Mouse (Mus musculus) midbrain, postnatal 0 days (tissue): ENCODE data around the gene Utp11. TPM values are rescaled to one million over a fixed set of nuclear protein-coding genes. Genes with fewer than 3 reads are reported as not detected.

Experiments
- ATAC-seq: fragments of 200-750 bp; cut with Nextera tagmentation; 2 replicates; pipeline ENCODE4 v1.8.0; 2017; ENCODE audit warnings: moderate number of reproducible peaks, mild to moderate bottlenecking, moderate TSS enrichment, moderate library complexity; ENCODE audit not compliant: low FRiP score
- DNase-seq: peaks from one replicate; pipeline ENCODE4 v3.0.0-alpha.2; 2015; ENCODE audit warnings: low spot score
- H3K27ac ChIP-seq: fragments of 300-500 bp; sonication (generic); 2 replicates; pipeline ENCODE4 v1.5.1; 2014; ENCODE audit warnings: low read depth, mild to moderate bottlenecking, low read length, mixed read lengths
- H3K27me3 ChIP-seq: fragments of 300-500 bp; sonication (generic); 2 replicates; pipeline ENCODE4 v1.6.1; 2014; ENCODE audit warnings: low read length, control low read depth, mixed read lengths; ENCODE audit not compliant: insufficient read depth
- H3K36me3 ChIP-seq: fragments of 300-500 bp; sonication (generic); 2 replicates; pipeline ENCODE4 v1.6.1; 2014; ENCODE audit warnings: low read length, control low read depth, mixed read lengths; ENCODE audit not compliant: insufficient read depth
- H3K4me1 ChIP-seq: fragments of 300-500 bp; sonication (generic); 2 replicates; pipeline ENCODE4 v1.6.1; 2014; ENCODE audit warnings: mild to moderate bottlenecking, control low read depth, antibody characterized with exemption, low read length, mixed read lengths; ENCODE audit not compliant: insufficient read depth
- H3K4me2 ChIP-seq: fragments of 300-500 bp; sonication (generic); 2 replicates; pipeline ENCODE4 v1.6.1; 2014; ENCODE audit warnings: low read depth, mild to moderate bottlenecking, low read length, mixed read lengths; ENCODE audit not compliant: poor library complexity, severe bottlenecking
- H3K4me3 ChIP-seq: fragments of 300-500 bp; sonication (generic); 2 replicates; pipeline ENCODE4 v1.5.1; 2014; ENCODE audit warnings: low read depth, mild to moderate bottlenecking, low read length, moderate library complexity
- H3K9ac ChIP-seq: fragments of 300-500 bp; sonication (generic); replicated peaks from 2 replicates; pipeline ENCODE4 v1.6.1; 2014; ENCODE audit warnings: mild to moderate bottlenecking, low read length, moderate library complexity, mixed read lengths; ENCODE audit not compliant: poor library complexity, severe bottlenecking
- H3K9me3 ChIP-seq: fragments of 300-500 bp; sonication (generic); 2 replicates; pipeline ENCODE4 v1.6.1; 2016; ENCODE audit warnings: low read length, control low read depth
- CTCF ChIP-seq: IDR thresholded peaks from 2 replicates; pipeline ENCODE4 v1.5.1; 2016; ENCODE audit warnings: antibody characterized with exemption, mild to moderate bottlenecking
- WGBS: fragments of 180-500 bp; shearing (Covaris S2); extraction: QIAGEN DNeasy Blood & Tissue Kit; methylation state at CpG from one replicate; pipeline ENCODE4 v1.1.7; 2014; 5-methylcytosine and 5-hydroxymethylcytosine counted together
- polyA plus RNA-seq: library from polyadenylated mRNA; unstranded; fragments of >200 nt; fragmentation: Nextera tagmentation; extraction: Ambion mirVana; gene quantifications from 2 replicates; pipeline ENCODE4 v1.2.1, GENCODE M21; 2015
- total RNA-seq: library from RNA; depleted of rRNA; stranded (reverse); fragments of >200 nt; gene quantifications from 2 replicates; pipeline ENCODE4 v1.2.3, GENCODE M21; 2014

Utp11 gene
- total and polyA plus RNA-seq, 2 experiments from 2014 or later: 10.3 to 31.7 TPM

GRCm38 (mm10) chr4:124692416-124692861, 961 bp downstream of the Utp11 start:
- peak overlapping the region; percentile 90 for H3K9ac ChIP-seq
- ATAC-seq (no peak), DNase-seq (no peak)
- 69% methylated on average over 3 of the region's 3 CpGs for WGBS
- peaks cover 4% of the 10 kb centered on the region; the same call in 1 of the 2 replicates for H3K27me3 ChIP-seq
- peaks cover 5% of the 10 kb centered on the region; the same call in 1 of the 2 replicates for H3K4me1 ChIP-seq
- no peaks in the 10 kb centered on the region for H3K9me3 ChIP-seq
- H3K4me2 ChIP-seq: peak overlapping the region; percentile 73
- H3K36me3 ChIP-seq: 0 out of 2 replicates have a peak, but pooled peaks cover 4% of the 10 kb centered on the region
- H3K27ac ChIP-seq: 0 out of 2 replicates have a peak overlapping the region, but pooled peaks have one; percentile 63
- no peak for TF ChIP-seq CTCF
- peak overlapping the region; percentile 89 for H3K4me3 ChIP-seq

GRCm38 (mm10) chr4:124691455-124691854, 1.9 kb downstream of the Utp11 start:
- H3K36me3 ChIP-seq: 0 out of 2 replicates have a peak, but pooled peaks cover 4% of the 10 kb centered on the region
- H3K4me3 ChIP-seq: no peak overlapping the region
- TF ChIP-seq CTCF: no peak
- DNase-seq: no peak
- H3K27me3 ChIP-seq: peaks cover 4% of the 10 kb centered on the region; the same call in 1 of the 2 replicates
- H3K9ac ChIP-seq: no peak overlapping the region
- WGBS: 88% methylated on average over 8 of the region's 8 CpGs
- ATAC-seq: no peak
- no peak overlapping the region for H3K27ac ChIP-seq
- no peak overlapping the region for H3K4me2 ChIP-seq
- H3K9me3 ChIP-seq: no peaks in the 10 kb centered on the region
- H3K4me1 ChIP-seq: peaks cover 5% of the 10 kb centered on the region; the same call in 1 of the 2 replicates

DNA sequence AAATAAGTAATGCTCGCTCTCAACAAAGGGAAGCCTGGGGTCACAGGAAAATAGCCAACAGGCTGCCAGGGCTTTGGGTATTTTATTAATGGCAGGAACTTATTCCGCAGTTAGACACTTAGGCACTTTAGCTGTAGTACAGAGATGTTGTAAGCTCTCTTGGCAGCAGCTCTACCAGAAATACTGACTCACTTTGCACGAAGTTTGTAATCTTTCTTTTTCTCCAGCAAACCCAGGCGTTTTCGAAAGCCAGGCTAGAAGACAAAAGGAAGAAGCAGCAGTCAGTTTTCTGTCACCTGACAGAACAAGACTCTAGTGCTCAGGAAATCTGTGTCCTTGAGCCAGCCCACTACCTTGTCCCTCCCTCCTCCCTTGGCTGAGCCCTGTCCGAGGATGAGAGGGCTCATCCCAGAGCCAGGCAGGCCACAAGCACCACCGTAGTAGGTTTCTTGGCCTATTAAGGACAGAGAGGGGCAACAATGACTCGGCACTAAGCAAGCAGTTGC, 7.5 kb downstream of the Utp11 start:
- no peaks in the 10 kb centered on the region for H3K27me3 ChIP-seq
- H3K4me2 ChIP-seq: no peak overlapping the region
- no peak for TF ChIP-seq CTCF
- 87% methylated on average over 8 of the region's 8 CpGs for WGBS
- H3K9ac ChIP-seq: no peak overlapping the region
- no peaks in the 10 kb centered on the region for H3K9me3 ChIP-seq
- peaks cover 23% of the 10 kb centered on the region for H3K36me3 ChIP-seq
- no peaks in the 10 kb centered on the region for H3K4me1 ChIP-seq
- H3K4me3 ChIP-seq: no peak overlapping the region
- DNase-seq (no peak), ATAC-seq (no peak)
- H3K27ac ChIP-seq: no peak overlapping the region

DNA sequence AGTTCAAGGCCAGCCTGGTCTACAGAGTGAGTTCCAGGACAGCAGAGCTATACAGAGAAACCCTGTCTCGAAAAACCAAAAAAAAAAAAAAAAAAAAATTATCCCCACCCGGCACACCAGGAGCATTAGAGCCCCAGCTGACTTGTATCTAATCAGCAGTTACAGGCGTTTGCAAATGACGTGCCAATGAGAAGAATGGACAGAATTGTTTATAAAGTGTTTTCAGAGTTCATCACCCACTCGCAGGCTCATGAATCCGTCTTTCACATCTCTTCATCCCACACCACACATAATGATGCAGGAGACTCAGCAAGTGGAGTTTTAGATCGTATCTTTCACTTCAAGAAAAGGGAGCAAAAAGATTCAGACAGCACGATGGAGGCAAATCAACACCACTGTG, 7.9 kb downstream of the Utp11 start:
- TF ChIP-seq CTCF: no peak
- H3K36me3 ChIP-seq: peaks cover 28% of the 10 kb centered on the region
- ATAC-seq: no peak

GRCm38 (mm10) chr4:124685004-124685403, 8.4 kb downstream of the Utp11 start:
- H3K27ac ChIP-seq: no peak overlapping the region
- no peaks in the 10 kb centered on the region for H3K9me3 ChIP-seq
- H3K36me3 ChIP-seq: peaks cover 29% of the 10 kb centered on the region
- ATAC-seq: no peak
- no peak overlapping the region for H3K4me2 ChIP-seq
- no peaks in the 10 kb centered on the region for H3K27me3 ChIP-seq
- H3K4me3 ChIP-seq: no peak overlapping the region
- no peak overlapping the region for H3K9ac ChIP-seq
- TF ChIP-seq CTCF: peak; percentile 49
- H3K4me1 ChIP-seq: no peaks in the 10 kb centered on the region
- DNase-seq: no peak
- WGBS: 86% methylated on average over 4 of the region's 4 CpGs

More for the DNA sequence above, 7.9 kb downstream of the Utp11 start:
- Histone ChIP-seq H3K27ac (no peak overlapping the region), H3K9me3 (no peaks in the 10 kb centered on the region), H3K4me1 (no peaks in the 10 kb centered on the region), H3K9ac (no peak overlapping the region), H3K4me3 (no peak overlapping the region), H3K27me3 (no peaks in the 10 kb centered on the region), H3K4me2 (no peak overlapping the region)
- 94% methylated on average over 8 of the region's 8 CpGs for whole genome bisulfite sequencing
- DNase-seq: no peak

DNA sequence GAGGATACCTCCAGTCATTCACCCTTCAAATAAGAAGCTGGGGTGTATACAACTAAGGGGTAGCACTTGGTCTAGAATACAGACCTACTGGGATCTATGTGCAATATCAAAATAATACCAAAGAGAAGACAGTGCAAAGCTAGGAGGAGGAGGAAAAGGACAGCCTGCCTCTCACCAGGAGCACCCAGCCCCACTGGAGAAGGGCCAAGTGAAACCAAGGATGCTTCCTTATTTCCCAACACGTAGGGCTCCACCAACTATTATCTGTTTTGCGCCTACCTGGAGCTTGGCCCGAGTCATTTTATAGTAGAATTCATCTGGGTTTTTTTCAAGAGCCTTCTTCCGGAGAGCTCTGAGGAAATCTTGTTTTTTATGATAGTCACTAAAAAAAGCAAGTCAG, 9.9 kb downstream of the Utp11 start:
- Histone ChIP-seq H3K9me3 (no peaks in the 10 kb centered on the region), H3K4me1 (no peaks in the 10 kb centered on the region), H3K27ac (no peak overlapping the region), H3K27me3 (no peaks in the 10 kb centered on the region), H3K4me3 (no peak overlapping the region), H3K4me2 (no peak overlapping the region), H3K9ac (no peak overlapping the region), H3K36me3 (peaks cover 43% of the 10 kb centered on the region)
- TF ChIP-seq CTCF: no peak
- ATAC-seq (no peak), DNase-seq (no peak)
- 90% methylated on average over 4 of the region's 4 CpGs for WGBS
